Mouse (Mus musculus): ENCODE data around the gene Gstt1. TPM values are rescaled to one million over a fixed set of nuclear protein-coding genes. Genes with fewer than 3 reads are reported as not detected.
A peak's percentile ranks its signal among the peaks of the same experiment; 100 is the strongest.
"Not testable (repeated sequence)": the region's sequence is repeated elsewhere in the genome, so short reads cannot be mapped to it uniquely, and the experiment has no call there.

Gene Gstt1
- polyA plus RNA-seq, 1 experiment from 2014 or later, result 217 TPM

GRCm38 (mm10) chr10:75776562-75776961, 21.8 kb downstream of the Gstt1 start:
- ATAC-seq (ENCODE audit: low read depth), result no peak
- 65% methylated on average over 6 of the region's 6 CpGs for WGBS (ENCODE audit: insufficient replicate concordance)
- Histone ChIP-seq H3K4me1 (ENCODE audit: control insufficient read depth, low read depth, low read length) (peaks cover 14% of the 10 kb centered on the region), H3K36me3 (ENCODE audit: control insufficient read depth, insufficient read depth) (no peaks in the 10 kb centered on the region), H3K9ac (ENCODE audit: low read depth, low read length) (no peak overlapping the region), H3K4me3 (ENCODE audit: low read depth, low read length) (no peak overlapping the region), H3K4me2 (ENCODE audit: low read depth, low read length) (no peak overlapping the region), H3K27ac (ENCODE audit: low read length) (no peak overlapping the region), H3K9me3 (replicated peaks; ENCODE audit: control insufficient read depth, low read length) (no peaks in the 10 kb centered on the region), H3K27me3 (ENCODE audit: control insufficient read depth, insufficient read depth, low read depth, low read length) (peaks cover 28% of the 10 kb centered on the region)

GRCm38 (mm10) chr10:75774587-75774986, 23.8 kb downstream of the Gstt1 start:
- 81% methylated on average over 9 of the region's 9 CpGs for WGBS (ENCODE audit: insufficient replicate concordance)
- Histone ChIP-seq H3K36me3 (ENCODE audit: control insufficient read depth, insufficient read depth) (no peaks in the 10 kb centered on the region), H3K27ac (ENCODE audit: low read length) (no peak overlapping the region), H3K27me3 (ENCODE audit: control insufficient read depth, insufficient read depth, low read depth, low read length) (peaks cover 9% of the 10 kb centered on the region), H3K9ac (ENCODE audit: low read depth, low read length) (no peak overlapping the region), H3K4me3 (ENCODE audit: low read depth, low read length) (no peak overlapping the region), H3K9me3 (replicated peaks; ENCODE audit: control insufficient read depth, low read length) (no peaks in the 10 kb centered on the region), H3K4me1 (ENCODE audit: control insufficient read depth, low read depth, low read length) (peaks cover 14% of the 10 kb centered on the region), H3K4me2 (ENCODE audit: low read depth, low read length) (no peak overlapping the region)
- ATAC-seq (ENCODE audit: low read depth), result no peak

GRCm38 (mm10) chr10:75774102-75774501, 24.3 kb downstream of the Gstt1 start:
- Histone ChIP-seq H3K4me1 (ENCODE audit: control insufficient read depth, low read depth, low read length) (peaks cover 14% of the 10 kb centered on the region), H3K36me3 (ENCODE audit: control insufficient read depth, insufficient read depth) (no peaks in the 10 kb centered on the region), H3K27ac (ENCODE audit: low read length) (no peak overlapping the region), H3K4me2 (ENCODE audit: low read depth, low read length) (no peak overlapping the region; the same call in 1 of the 2 replicates), H3K27me3 (ENCODE audit: control insufficient read depth, insufficient read depth, low read depth, low read length) (peaks cover 4% of the 10 kb centered on the region), H3K9ac (ENCODE audit: low read depth, low read length) (no peak overlapping the region), H3K4me3 (ENCODE audit: low read depth, low read length) (no peak overlapping the region), H3K9me3 (replicated peaks; ENCODE audit: control insufficient read depth, low read length) (no peaks in the 10 kb centered on the region)
- no peak for ATAC-seq (ENCODE audit: low read depth)
- 75% methylated on average over 5 of the region's 5 CpGs for WGBS (ENCODE audit: insufficient replicate concordance)

- Histone ChIP-seq H3K27me3 (ENCODE audit: control insufficient read depth, insufficient read depth, low read depth, low read length) (peaks cover 3% of the 10 kb centered on the region; the same call in 1 of the 2 replicates), H3K9ac (ENCODE audit: low read depth, low read length) (peak within 1 kb of the TSS; percentile 79), H3K36me3 (ENCODE audit: control insufficient read depth, insufficient read depth) (no peaks in the 10 kb centered on the region), H3K4me2 (ENCODE audit: low read depth, low read length) (peak within 1 kb of the TSS; percentile 98), H3K4me1 (ENCODE audit: control insufficient read depth, low read depth, low read length) (peaks cover 14% of the 10 kb centered on the region), H3K4me3 (ENCODE audit: low read depth, low read length) (peak within 1 kb of the TSS; percentile 77), H3K27ac (ENCODE audit: low read length) (peak within 1 kb of the TSS; percentile 61), H3K9me3 (replicated peaks; ENCODE audit: control insufficient read depth, low read length) (no peaks in the 10 kb centered on the region)
- WGBS (ENCODE audit: insufficient replicate concordance), result under 1% methylated on average over 45 of the region's 47 CpGs
- peak; percentile 95 for ATAC-seq (ENCODE audit: low read depth)
Measured at GRCm38 (mm10) chr10:75772795-75773664, 25.4 kb downstream of the Gstt1 start, which contains the start of gene Ddt. Gene Ddt, minus strand, starts transcription at chr10:75773414.

- not testable (repeated sequence) for ATAC-seq (ENCODE audit: low read depth)
Measured at GRCm38 (mm10) chr10:75767756-75768155, 30.6 kb downstream of the Gstt1 start.

GRCm38 (mm10) chr10:75766856-75767255, 31.5 kb downstream of the Gstt1 start:
- Histone ChIP-seq H3K9ac (ENCODE audit: low read depth, low read length) (no peak overlapping the region), H3K9me3 (replicated peaks; ENCODE audit: control insufficient read depth, low read length) (no peaks in the 10 kb centered on the region), H3K36me3 (ENCODE audit: control insufficient read depth, insufficient read depth) (no peaks in the 10 kb centered on the region), H3K27ac (ENCODE audit: low read length) (no peak overlapping the region), H3K4me3 (ENCODE audit: low read depth, low read length) (no peak overlapping the region), H3K4me2 (ENCODE audit: low read depth, low read length) (no peak overlapping the region), H3K27me3 (ENCODE audit: control insufficient read depth, insufficient read depth, low read depth, low read length) (no peaks in the 10 kb centered on the region), H3K4me1 (ENCODE audit: control insufficient read depth, low read depth, low read length) (peaks cover 17% of the 10 kb centered on the region)
- ATAC-seq (ENCODE audit: low read depth), result no peak
- 67% methylated on average over 6 of the region's 6 CpGs for WGBS (ENCODE audit: insufficient replicate concordance)

More at GRCm38 (mm10) chr10:75767756-75768155, 30.6 kb downstream of the Gstt1 start:
- H3K4me3 ChIP-seq (ENCODE audit: low read depth, low read length); H3K27me3 ChIP-seq (ENCODE audit: control insufficient read depth, insufficient read depth, low read depth, low read length); H3K4me2 ChIP-seq (ENCODE audit: low read depth, low read length); H3K9ac ChIP-seq (ENCODE audit: low read depth, low read length); H3K36me3 ChIP-seq (ENCODE audit: control insufficient read depth, insufficient read depth); H3K27ac ChIP-seq (ENCODE audit: low read length); H3K9me3 ChIP-seq (replicated peaks; ENCODE audit: control insufficient read depth, low read length): not testable (repeated sequence)
- peaks cover 18% of the 10 kb centered on the region for H3K4me1 ChIP-seq (ENCODE audit: control insufficient read depth, low read depth, low read length)
- 38% methylated on average over 5 of the region's 5 CpGs for WGBS (ENCODE audit: insufficient replicate concordance)

GRCm38 (mm10) chr10:75764519-75765473, 33.6 kb downstream of the Gstt1 start:
- peak overlapping the region; percentile 97 for H3K4me3 ChIP-seq (ENCODE audit: low read depth, low read length)
- WGBS (ENCODE audit: insufficient replicate concordance), result under 1% methylated on average over 27 of the region's 27 CpGs

GRCm38 (mm10) chr10:75763682-75764518, 34.5 kb downstream of the Gstt1 start, which contains the start of gene Cabin1:
Gene Cabin1, minus strand, starts transcription at chr10:75764341.
- WGBS (ENCODE audit: insufficient replicate concordance), result under 1% methylated on average over 61 of the region's 61 CpGs
- Histone ChIP-seq H3K36me3 (ENCODE audit: control insufficient read depth, insufficient read depth) (no peaks in the 10 kb centered on the region), H3K9me3 (replicated peaks; ENCODE audit: control insufficient read depth, low read length) (no peaks in the 10 kb centered on the region), H3K27ac (ENCODE audit: low read length) (peak within 1 kb of the TSS; percentile 96), H3K9ac (ENCODE audit: low read depth, low read length) (peak within 1 kb of the TSS; percentile 88), H3K4me1 (ENCODE audit: control insufficient read depth, low read depth, low read length) (peaks cover 19% of the 10 kb centered on the region), H3K4me3 (ENCODE audit: low read depth, low read length) (peak within 1 kb of the TSS; percentile 97), H3K4me2 (ENCODE audit: low read depth, low read length) (peak within 1 kb of the TSS; percentile 92), H3K27me3 (ENCODE audit: control insufficient read depth, insufficient read depth, low read depth, low read length) (no peaks in the 10 kb centered on the region)
- ATAC-seq (ENCODE audit: low read depth), result peak; percentile 96

More at GRCm38 (mm10) chr10:75764519-75765473, 33.6 kb downstream of the Gstt1 start:
- no peaks in the 10 kb centered on the region for H3K9me3 ChIP-seq (replicated peaks; ENCODE audit: control insufficient read depth, low read length)
- H3K27ac ChIP-seq (ENCODE audit: low read length), result peak overlapping the region; percentile 96
- no peaks in the 10 kb centered on the region for H3K36me3 ChIP-seq (ENCODE audit: control insufficient read depth, insufficient read depth)
- H3K4me1 ChIP-seq (ENCODE audit: control insufficient read depth, low read depth, low read length), result peaks cover 19% of the 10 kb centered on the region
- peak overlapping the region; percentile 92 for H3K4me2 ChIP-seq (ENCODE audit: low read depth, low read length)
- H3K9ac ChIP-seq (ENCODE audit: low read depth, low read length), result peak overlapping the region; percentile 88
- ATAC-seq (ENCODE audit: low read depth), result peak; percentile 42
- H3K27me3 ChIP-seq (ENCODE audit: control insufficient read depth, insufficient read depth, low read depth, low read length), result no peaks in the 10 kb centered on the region
